Mouse (Mus musculus) forebrain, embryonic 14.5 days (tissue): Measurements from ENCODE around the gene Twist1. TPM values are rescaled to one million over a fixed set of nuclear protein-coding genes. Genes with fewer than 3 reads are reported as not detected.
A peak's percentile ranks its signal among the peaks of the same experiment; 100 is the strongest.

Experiments
- ATAC-seq: fragments of 200-750 bp; cut with Nextera tagmentation; 2 replicates; pipeline ENCODE4 v1.8.0; 2017; ENCODE audit warnings: mild to moderate bottlenecking, moderate library complexity
- DNase-seq: peaks from one replicate; pipeline ENCODE4 v3.0.0-alpha.2; 2015; ENCODE audit warnings: low spot score
- H3K27ac ChIP-seq: fragments of 300-500 bp; sonication (generic); 2 replicates; pipeline ENCODE4 v1.5.1; 2014; ENCODE audit warnings: low read depth, mild to moderate bottlenecking, control low read depth, low read length, moderate library complexity
- H3K27me3 ChIP-seq: fragments of 300-500 bp; sonication (generic); replicated peaks from 2 replicates; pipeline ENCODE4 v1.6.1; 2014; ENCODE audit warnings: low read length, control low read depth, mixed read lengths; ENCODE audit not compliant: control insufficient read depth, insufficient read depth
- H3K36me3 ChIP-seq: fragments of 300-500 bp; sonication (generic); 2 replicates; pipeline ENCODE4 v1.6.1; 2014; ENCODE audit warnings: low read length, control low read depth; ENCODE audit not compliant: control insufficient read depth, insufficient read depth
- H3K4me1 ChIP-seq: fragments of 300-500 bp; sonication (generic); 2 replicates; pipeline ENCODE4 v1.6.1; 2014; ENCODE audit warnings: antibody characterized with exemption, low read length, control low read depth; ENCODE audit not compliant: control insufficient read depth, insufficient read depth
- H3K4me2 ChIP-seq: fragments of 300-500 bp; sonication (generic); 2 replicates; pipeline ENCODE4 v1.6.1; 2014; ENCODE audit warnings: mild to moderate bottlenecking, control low read depth, low read length
- H3K4me3 ChIP-seq: fragments of 300-500 bp; sonication (generic); 2 replicates; pipeline ENCODE4 v1.5.1; 2014; ENCODE audit warnings: low read depth, low read length, control low read depth
- H3K9ac ChIP-seq: fragments of 300-500 bp; sonication (generic); 2 replicates; pipeline ENCODE4 v1.6.1; 2014; ENCODE audit warnings: mild to moderate bottlenecking, low read length, control low read depth, moderate library complexity
- H3K9me3 ChIP-seq: fragments of 300-500 bp; sonication (generic); replicated peaks from 2 replicates; pipeline ENCODE4 v1.6.1; 2016; ENCODE audit warnings: low read length, control low read depth, mixed read lengths; ENCODE audit not compliant: control insufficient read depth
- WGBS: fragments of 180-500 bp; shearing (Covaris S2); extraction: QIAGEN DNeasy Blood & Tissue Kit; methylation state at CpG from one replicate; pipeline ENCODE4 v1.1.7; 2014; 5-methylcytosine and 5-hydroxymethylcytosine counted together
- polyA plus RNA-seq: library from polyadenylated mRNA; unstranded; fragments of >200 nt; fragmentation: Nextera tagmentation; extraction: Ambion mirVana; gene quantifications from 2 replicates; pipeline ENCODE4 v1.2.1, GENCODE M21; 2014

Twist1 gene
- 0.69 and 0.96 TPM in 2 replicates for polyA plus RNA-seq

DNA sequence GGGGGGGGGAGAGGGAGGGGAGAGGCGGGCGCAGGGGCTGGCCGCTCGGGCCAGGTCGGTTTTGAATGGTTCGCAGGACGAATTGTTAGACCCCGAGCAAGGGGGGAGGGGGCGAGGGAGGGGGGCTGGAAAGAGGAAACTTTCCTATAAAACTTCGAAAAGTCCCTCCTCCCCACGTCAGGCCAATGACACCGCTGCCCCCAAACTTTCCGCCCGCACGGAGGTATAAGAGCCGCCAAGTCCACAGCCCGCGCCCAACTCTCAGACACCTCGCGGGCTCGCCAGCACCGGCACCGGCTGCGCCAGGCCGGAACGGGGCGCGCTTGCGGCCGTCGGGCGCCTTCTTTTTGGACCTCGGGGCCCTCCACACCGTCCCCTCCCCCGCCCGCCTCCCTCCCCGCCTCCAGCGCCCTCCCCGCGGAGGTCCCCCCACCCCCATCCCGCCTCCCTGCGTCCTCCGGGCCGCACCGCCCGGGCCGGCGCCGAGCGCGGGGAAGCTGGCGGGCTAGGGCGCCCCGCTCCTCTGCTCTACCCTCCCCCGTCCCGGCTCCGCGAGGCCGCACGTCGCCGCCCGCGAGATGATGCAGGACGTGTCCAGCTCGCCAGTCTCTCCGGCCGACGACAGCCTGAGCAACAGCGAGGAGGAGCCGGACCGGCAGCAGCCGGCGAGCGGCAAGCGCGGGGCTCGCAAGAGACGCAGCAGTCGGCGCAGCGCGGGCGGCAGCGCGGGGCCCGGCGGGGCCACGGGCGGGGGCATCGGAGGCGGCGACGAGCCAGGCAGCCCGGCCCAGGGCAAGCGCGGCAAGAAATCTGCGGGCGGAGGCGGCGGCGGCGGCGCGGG, at the start of gene Twist1:
Gene Twist1, plus strand, starts transcription at position 272 of the 841 bp plus-strand sequence.
- no peak within 1 kb of the TSS for H3K27ac ChIP-seq
- H3K4me1 ChIP-seq: peaks cover 5% of the 10 kb centered on the region; the same call in 1 of the 2 replicates
- H3K4me3 ChIP-seq: peak within 1 kb of the TSS; percentile 46
- peaks cover 88% of the 10 kb centered on the region for H3K27me3 ChIP-seq
- ATAC-seq (peak; percentile 68), DNase-seq (peak; percentile 47)
- no peaks in the 10 kb centered on the region for H3K9me3 ChIP-seq
- no peaks in the 10 kb centered on the region for H3K36me3 ChIP-seq
- under 1% methylated on average over 59 of the region's 105 CpGs for WGBS
- peak within 1 kb of the TSS; percentile 55 for H3K9ac ChIP-seq
- peak within 1 kb of the TSS; percentile 76 for H3K4me2 ChIP-seq

DNA sequence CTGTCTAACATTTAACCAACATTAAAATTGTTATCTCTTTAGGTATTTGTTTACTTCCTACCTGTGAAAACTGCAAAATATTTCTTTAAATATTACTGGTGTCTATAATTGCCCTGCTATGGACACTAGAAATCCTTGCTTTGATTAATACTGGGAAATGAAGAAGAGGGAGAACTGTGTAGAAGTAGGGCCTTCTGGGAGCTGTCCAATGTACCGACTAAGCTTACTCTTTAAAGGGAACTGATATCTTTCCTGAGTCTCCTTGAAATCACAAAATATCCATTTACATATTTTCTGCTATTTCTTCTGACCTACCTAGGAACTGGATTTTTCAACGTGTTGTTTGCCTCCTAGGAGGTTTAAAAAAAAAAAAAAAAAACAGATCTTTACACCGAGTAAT, 30.7 kb upstream of the Twist1 start:
- no peak for ATAC-seq

DNA sequence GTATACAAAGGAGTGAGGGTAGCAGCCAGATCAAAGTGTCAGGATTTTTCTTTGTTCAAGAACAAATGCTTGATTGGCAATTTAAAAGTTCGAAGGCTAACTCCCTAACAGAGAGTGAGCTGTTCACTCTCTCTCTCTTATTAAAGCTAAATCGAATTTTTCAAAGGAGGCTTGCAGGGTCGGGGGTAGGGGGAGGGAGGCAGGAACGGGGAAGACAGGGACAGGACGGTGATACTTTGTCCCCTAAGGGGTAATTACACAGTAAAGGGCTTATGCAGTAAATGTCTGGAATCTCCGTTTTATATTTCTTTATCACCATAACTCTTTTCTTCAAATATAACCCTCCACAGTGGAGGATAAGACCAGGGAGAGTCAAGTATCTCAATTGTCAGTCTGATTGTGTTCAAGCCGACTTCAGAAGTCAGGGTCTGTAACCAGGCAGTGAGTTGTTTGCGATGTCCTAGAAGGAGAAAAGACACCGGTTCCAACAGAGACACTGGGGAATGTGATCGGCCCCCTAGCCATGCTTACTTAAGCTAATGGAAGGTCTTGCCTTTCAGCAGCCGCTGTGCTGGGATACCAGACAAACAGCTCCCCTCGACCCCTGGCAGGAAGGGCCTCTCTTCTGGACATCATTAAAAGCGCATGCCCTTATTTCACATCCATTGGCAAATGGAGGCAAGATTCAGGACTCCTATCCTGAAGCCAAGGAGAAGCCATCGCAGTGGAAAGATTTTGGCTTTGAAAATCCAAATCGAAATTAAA, 30.0 kb upstream of the Twist1 start:
- Histone ChIP-seq H3K36me3 (no peaks in the 10 kb centered on the region), H3K27me3 (peaks cover 20% of the 10 kb centered on the region), H3K9me3 (no peaks in the 10 kb centered on the region), H3K4me2 (peak overlapping the region; percentile 52; the same call in 1 of the 2 replicates), H3K9ac (no peak overlapping the region), H3K27ac (no peak overlapping the region), H3K4me1 (peaks cover 15% of the 10 kb centered on the region), H3K4me3 (peak overlapping the region; percentile 24; the same call in 1 of the 2 replicates)
- ATAC-seq (no peak), DNase-seq (no peak)
- WGBS: under 1% methylated on average over 15 of the region's 15 CpGs

More for the DNA sequence above, 30.7 kb upstream of the Twist1 start:
- no peak overlapping the region for H3K27ac ChIP-seq
- peak; percentile 4 for DNase-seq
- no peaks in the 10 kb centered on the region for H3K36me3 ChIP-seq
- WGBS: 8% methylated on average over 3 of the region's 3 CpGs
- no peak overlapping the region for H3K4me2 ChIP-seq
- no peaks in the 10 kb centered on the region for H3K9me3 ChIP-seq
- H3K27me3 ChIP-seq: peaks cover 20% of the 10 kb centered on the region
- H3K4me1 ChIP-seq: peaks cover 15% of the 10 kb centered on the region
- H3K4me3 ChIP-seq: no peak overlapping the region
- H3K9ac ChIP-seq: no peak overlapping the region

DNA sequence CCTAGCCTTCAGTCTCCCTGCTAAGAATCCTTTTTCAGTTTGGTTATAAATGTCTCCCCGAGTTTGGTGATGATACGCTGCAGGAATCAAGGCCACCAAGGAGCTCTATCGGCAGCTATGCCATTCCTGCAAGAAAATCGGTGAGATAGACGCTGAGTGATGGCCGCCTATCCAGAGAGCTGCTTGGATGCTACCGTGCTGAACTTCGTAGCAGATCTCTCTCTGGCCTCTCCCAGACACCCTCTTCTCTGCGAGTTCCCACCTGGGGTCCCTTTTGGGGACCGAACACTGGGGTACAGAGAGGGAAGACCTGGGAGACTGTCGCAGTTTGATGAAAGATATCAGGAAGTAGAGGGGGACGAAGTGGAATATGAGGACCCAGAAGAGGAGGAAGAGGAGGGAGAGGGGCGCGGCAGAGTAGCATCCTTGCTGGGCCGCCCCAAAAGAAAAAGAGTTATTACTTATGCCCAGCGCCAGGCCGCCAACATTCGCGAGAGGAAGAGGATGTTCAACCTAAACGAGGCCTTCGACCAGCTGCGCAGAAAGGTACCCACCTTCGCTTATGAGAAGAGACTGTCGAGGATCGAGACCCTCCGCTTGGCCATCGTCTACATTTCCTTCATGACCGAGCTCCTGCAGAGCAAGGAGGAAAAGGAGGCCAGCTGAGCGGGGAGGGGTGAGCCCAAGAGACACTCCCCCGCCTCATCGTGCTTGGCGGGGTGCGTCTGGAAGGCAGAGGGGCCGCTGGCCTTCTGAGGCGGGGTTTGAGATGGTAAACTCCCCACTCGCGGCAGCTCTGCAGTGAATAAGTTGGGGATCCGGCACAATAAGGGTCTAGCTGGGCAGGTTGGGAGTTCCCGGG, 28.9 kb upstream of the Twist1 start, which contains the start of gene Ferd3l:
Gene Ferd3l, plus strand, starts transcription at position 95 of the 862 bp plus-strand sequence.
- WGBS: under 1% methylated on average over 39 of the region's 39 CpGs
- H3K4me1 ChIP-seq: peaks cover 15% of the 10 kb centered on the region
- H3K4me3 ChIP-seq: peak within 1 kb of the TSS; percentile 24
- no peaks in the 10 kb centered on the region for H3K9me3 ChIP-seq
- ATAC-seq: peak; percentile 50; the same call in 1 of the 2 replicates
- no peaks in the 10 kb centered on the region for H3K36me3 ChIP-seq
- peaks cover 20% of the 10 kb centered on the region for H3K27me3 ChIP-seq
- no peak within 1 kb of the TSS for H3K27ac ChIP-seq
- H3K9ac ChIP-seq: no peak within 1 kb of the TSS
- peak; percentile 18 for DNase-seq
- peak within 1 kb of the TSS; percentile 52 for H3K4me2 ChIP-seq

DNA sequence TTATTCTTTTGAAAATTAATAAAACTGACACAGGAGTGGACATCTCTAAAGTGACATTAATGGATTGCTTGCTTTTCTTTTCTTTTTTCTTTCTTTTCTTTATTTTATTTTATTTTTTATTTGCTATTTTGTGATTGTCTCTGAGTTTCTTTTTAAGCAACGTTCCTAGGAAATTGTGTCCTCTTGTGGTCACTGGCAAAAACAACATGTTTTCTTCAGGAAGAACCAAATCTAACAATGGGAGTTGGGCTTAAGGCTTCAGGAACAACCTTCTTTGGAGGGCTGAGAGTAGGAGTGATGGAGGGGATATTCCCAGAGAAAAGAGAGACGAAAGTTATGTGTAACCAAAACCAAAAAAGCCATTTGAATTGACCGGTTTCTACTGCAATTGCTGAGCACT, 4.6 kb upstream of the Twist1 start:
- 3% methylated on average over 3 of the region's 3 CpGs for WGBS
- no peak for ATAC-seq
- Histone ChIP-seq H3K4me1 (peaks cover under 1% of the 10 kb centered on the region; the same call in 1 of the 2 replicates), H3K4me2 (no peak overlapping the region), H3K27me3 (peaks cover 53% of the 10 kb centered on the region), H3K9me3 (no peaks in the 10 kb centered on the region), H3K36me3 (no peaks in the 10 kb centered on the region), H3K27ac (no peak overlapping the region), H3K4me3 (no peak overlapping the region), H3K9ac (no peak overlapping the region)
- DNase-seq: peak; percentile 42

DNA sequence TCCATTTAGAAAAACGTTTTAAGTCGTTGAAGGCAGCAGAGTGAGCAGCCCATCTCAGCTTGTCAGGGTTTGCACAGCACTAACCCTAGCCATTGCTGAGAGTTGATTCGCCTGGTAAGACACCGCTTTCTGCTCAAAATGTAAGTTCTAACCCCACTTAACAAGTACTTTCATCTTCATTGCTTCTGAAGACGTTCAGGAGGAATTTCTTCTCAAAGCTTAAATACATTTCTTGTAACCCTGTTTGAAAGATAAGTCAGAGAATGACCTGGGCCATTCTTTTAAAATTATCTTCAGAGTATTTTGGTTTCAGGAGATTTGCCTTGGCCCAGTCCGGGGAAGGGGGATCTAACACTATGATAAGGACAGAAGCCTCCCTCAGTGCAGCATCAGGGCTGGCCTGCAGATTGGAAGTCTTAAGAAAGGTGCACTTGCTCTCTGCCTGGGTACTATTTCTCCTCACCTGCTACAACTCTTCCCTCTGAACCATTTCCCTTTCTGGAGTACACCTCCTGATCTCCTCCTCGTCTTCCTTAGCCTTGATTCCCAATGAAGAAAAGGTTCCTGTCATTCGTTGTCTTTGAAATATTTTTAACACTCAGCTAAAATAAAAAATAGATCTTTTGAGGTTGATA, 2.4 kb upstream of the Twist1 start:
- DNase-seq (peak; percentile 4), ATAC-seq (no peak)
- no peak overlapping the region for H3K4me2 ChIP-seq

DNA sequence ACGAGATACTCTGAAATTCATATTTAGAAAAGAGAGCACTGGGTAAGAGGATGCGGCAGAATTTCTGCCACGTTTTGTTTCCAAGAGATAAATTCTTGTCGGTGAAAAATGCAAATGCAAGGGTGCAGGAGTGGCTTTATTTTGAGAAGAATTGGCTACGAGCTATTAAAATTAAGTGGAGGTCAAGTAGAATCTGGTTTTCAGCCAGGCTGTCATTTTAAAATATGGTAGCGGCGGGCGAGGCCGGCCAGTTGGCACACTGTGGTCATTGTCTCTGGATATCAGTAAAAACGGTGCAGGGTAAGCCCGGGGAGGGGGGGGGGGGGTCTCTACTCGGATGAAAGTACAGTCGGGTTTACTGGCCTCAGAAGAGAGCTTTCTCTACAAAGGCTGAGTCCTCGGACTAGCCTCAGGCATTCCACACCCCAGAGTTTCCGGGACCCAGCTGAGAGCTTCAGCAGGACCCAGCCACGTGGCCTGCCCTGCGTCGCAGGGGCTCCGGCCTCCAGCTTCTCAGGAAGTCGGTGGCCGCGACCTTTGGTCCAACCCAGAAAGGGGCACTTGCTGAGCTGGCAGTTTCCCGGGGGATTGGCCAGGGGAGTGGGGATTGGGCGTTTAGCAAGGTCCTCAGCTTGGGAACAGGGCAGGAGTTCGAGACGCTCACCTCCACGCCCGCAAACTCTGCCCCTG, 1.7 kb upstream of the Twist1 start:
- no peaks in the 10 kb centered on the region for H3K9me3 ChIP-seq
- no peak overlapping the region for H3K4me3 ChIP-seq
- no peak overlapping the region for H3K9ac ChIP-seq
- peaks cover 74% of the 10 kb centered on the region for H3K27me3 ChIP-seq
- peak; percentile 15 for DNase-seq
- peaks cover 5% of the 10 kb centered on the region; the same call in 1 of the 2 replicates for H3K4me1 ChIP-seq
- 2% methylated on average over 28 of the region's 28 CpGs for WGBS
- H3K27ac ChIP-seq: no peak overlapping the region
- no peaks in the 10 kb centered on the region for H3K36me3 ChIP-seq
- ATAC-seq: no peak
- no peak overlapping the region for H3K4me2 ChIP-seq

More for the DNA sequence above, 2.4 kb upstream of the Twist1 start:
- H3K27me3 ChIP-seq: peaks cover 70% of the 10 kb centered on the region
- H3K27ac ChIP-seq: no peak overlapping the region
- H3K9me3 ChIP-seq: no peaks in the 10 kb centered on the region
- 6% methylated on average over 8 of the region's 8 CpGs for WGBS
- no peak overlapping the region for H3K4me3 ChIP-seq
- no peaks in the 10 kb centered on the region for H3K36me3 ChIP-seq
- no peak overlapping the region for H3K9ac ChIP-seq
- H3K4me1 ChIP-seq: peaks cover 5% of the 10 kb centered on the region; the same call in 1 of the 2 replicates
